Mouse (Mus musculus): Measurements from ENCODE around the gene Dffb. TPM values are rescaled to one million over a fixed set of nuclear protein-coding genes. Genes with fewer than 3 reads are reported as not detected.

Dffb gene
- 8.5 and 9.6 TPM in 2 replicates for polyA plus RNA-seq (2015; fragmentation: Nextera tagmentation; extraction: Ambion mirVana)

DNA sequence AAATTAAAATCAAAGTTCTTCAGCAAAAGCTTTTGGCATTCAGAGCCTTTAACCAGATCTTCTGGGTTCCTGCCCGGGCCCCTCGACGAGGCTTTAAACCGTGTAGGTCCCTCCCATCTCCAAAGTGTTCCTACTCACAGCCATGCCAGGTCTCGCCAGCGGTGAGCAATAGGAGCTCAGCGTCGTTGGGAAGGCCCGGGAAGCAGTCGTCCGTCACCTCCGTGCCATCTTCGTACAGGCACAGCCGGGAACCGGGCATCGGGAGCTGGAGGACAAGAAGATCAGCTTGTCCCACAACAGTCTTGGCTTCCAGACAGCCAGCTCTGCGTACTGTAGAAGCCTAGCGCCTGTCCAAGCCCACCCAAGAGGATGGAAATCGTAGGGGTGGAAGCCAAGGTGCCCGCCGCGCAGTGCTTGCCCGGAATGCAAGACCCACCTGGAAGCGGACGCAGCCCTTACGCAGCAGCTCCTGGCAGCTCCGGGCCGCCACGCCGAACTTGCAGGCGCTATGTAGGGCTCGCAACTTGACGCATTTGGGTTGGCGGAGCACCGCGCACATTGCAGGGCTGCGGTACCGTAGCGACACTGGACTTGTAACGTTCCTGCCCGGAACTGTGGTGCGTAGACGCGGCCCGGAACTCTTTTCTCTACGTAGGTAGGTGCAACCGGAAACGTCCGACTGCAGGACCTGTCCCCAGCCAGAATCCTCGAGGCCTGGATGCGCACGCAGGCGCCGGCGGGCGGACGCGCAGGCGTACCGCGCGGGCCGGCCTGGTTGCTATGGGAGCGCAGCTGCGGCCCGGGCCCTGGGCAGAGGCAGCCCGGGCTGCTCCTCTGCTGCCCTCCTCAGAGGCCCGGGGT, at the start of gene Dffb, which contains the start of gene Cep104:
TSS of gene Dffb (minus strand) at position 696 of the 861 bp plus-strand sequence.
TSS of gene Cep104 (plus strand) at position 764 of the 861 bp plus-strand sequence.
- H3K27me3 ChIP-seq (replicated peaks; ENCODE audit: control insufficient read depth, insufficient read depth, low read length): no peaks in the 10 kb centered on the region
- peaks cover 15% of the 10 kb centered on the region for H3K36me3 ChIP-seq (ENCODE audit: control insufficient read depth, insufficient read depth, low read length)
- H3K4me2 ChIP-seq (ENCODE audit: low read length): peak within 1 kb of the TSS; percentile 79
- H3K4me3 ChIP-seq (ENCODE audit: low read length): peak within 1 kb of the TSS; percentile 96
- 2% methylated on average over 66 of the region's 68 CpGs for WGBS
- peak within 1 kb of the TSS; percentile 94 for H3K9ac ChIP-seq (ENCODE audit: low read depth, low read length)
- no peaks in the 10 kb centered on the region for H3K9me3 ChIP-seq (ENCODE audit: control insufficient read depth, low read length)
- peak; percentile 98 for ATAC-seq
- peak within 1 kb of the TSS; percentile 72 for H3K27ac ChIP-seq (ENCODE audit: low read depth, low read length)
- H3K4me1 ChIP-seq (ENCODE audit: control insufficient read depth, insufficient read depth, low read depth, low read length): peaks cover 26% of the 10 kb centered on the region

DNA sequence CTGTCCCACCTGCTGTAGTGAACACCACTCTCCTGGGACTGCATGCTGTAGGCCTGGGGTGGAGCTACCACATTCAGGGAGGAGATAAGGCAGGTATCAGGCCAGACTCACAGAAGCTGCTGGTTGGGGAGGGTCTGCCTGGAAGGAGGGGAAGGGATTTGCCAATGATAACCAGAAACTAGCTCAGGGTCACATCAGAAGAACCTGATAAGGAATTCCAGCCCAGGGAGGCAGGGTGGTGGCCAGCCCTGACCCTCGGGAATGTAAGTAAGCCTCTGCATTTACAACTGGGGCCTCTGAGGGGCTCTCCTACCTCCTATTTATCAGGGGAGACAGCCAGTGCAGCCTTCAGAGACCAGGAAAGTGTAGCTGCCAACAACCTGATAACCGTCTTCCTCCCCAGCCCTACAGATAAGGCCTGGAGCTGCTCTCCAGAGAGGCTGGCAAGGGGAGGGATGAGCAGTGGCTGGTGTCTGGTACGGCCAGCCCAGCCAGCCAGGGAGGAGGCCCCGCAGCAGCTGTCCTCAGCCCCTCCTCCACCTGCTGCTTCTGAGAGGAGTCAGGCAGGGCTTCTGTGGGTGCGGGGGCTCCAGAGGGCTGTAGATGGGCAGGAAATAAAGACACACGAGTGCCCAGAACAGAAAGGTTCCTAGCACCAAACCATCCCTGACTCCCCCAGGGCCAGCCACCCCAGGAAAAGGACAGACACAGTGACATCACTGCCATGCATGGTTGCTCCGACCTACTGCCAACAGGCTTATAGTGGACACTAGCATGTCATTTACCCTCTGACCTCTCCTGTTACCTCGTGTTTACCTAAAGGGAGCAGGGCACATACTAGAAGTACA, 49.1 kb upstream of the Dffb start:
- no peak overlapping the region for H3K27ac ChIP-seq (ENCODE audit: low read depth, low read length)
- peaks cover 32% of the 10 kb centered on the region for H3K36me3 ChIP-seq (ENCODE audit: control insufficient read depth, insufficient read depth, low read length)
- no peak for ATAC-seq
- H3K4me1 ChIP-seq (ENCODE audit: control insufficient read depth, insufficient read depth, low read depth, low read length): peaks cover 13% of the 10 kb centered on the region
- peaks cover 5% of the 10 kb centered on the region; the same call in 1 of the 2 replicates for H3K27me3 ChIP-seq (replicated peaks; ENCODE audit: control insufficient read depth, insufficient read depth, low read length)
- no peak overlapping the region for H3K9ac ChIP-seq (ENCODE audit: low read depth, low read length)
- H3K4me2 ChIP-seq (ENCODE audit: low read length): no peak overlapping the region
- H3K9me3 ChIP-seq (ENCODE audit: control insufficient read depth, low read length): no peaks in the 10 kb centered on the region
- H3K4me3 ChIP-seq (ENCODE audit: low read length): no peak overlapping the region
- WGBS: 37% methylated on average over 8 of the region's 8 CpGs

DNA sequence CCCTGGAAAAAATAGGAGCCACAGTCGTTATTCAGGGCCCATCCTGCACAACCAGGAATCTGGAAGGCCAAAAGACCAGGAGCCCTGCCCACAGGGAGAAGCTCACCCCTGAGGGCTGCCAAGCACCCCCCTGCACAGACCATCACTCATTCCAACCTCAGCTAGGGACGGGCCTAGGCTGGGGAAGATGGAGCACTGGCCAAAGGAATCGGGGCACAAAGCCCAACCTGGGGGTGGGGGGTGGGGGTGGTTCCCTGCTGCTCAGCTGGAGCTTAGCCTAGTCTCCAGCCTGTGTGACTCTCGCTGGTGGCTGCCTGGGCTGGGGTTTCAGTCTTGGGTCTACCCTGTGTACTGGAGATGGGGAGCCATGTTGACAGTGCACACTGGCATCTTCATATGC, 47.9 kb upstream of the Dffb start:
- peak; percentile 64 for ATAC-seq
- no peak overlapping the region for H3K9ac ChIP-seq (ENCODE audit: low read depth, low read length)
- H3K4me3 ChIP-seq (ENCODE audit: low read length): no peak overlapping the region
- H3K4me1 ChIP-seq (ENCODE audit: control insufficient read depth, insufficient read depth, low read depth, low read length): peaks cover 13% of the 10 kb centered on the region
- peaks cover 38% of the 10 kb centered on the region for H3K36me3 ChIP-seq (ENCODE audit: control insufficient read depth, insufficient read depth, low read length)
- H3K9me3 ChIP-seq (ENCODE audit: control insufficient read depth, low read length): no peaks in the 10 kb centered on the region
- peaks cover 5% of the 10 kb centered on the region; the same call in 1 of the 2 replicates for H3K27me3 ChIP-seq (replicated peaks; ENCODE audit: control insufficient read depth, insufficient read depth, low read length)
- H3K4me2 ChIP-seq (ENCODE audit: low read length): no peak overlapping the region
- WGBS: 29% methylated on average over 4 of the region's 4 CpGs
- no peak overlapping the region; the same call in 1 of the 2 replicates for H3K27ac ChIP-seq (ENCODE audit: low read depth, low read length)

DNA sequence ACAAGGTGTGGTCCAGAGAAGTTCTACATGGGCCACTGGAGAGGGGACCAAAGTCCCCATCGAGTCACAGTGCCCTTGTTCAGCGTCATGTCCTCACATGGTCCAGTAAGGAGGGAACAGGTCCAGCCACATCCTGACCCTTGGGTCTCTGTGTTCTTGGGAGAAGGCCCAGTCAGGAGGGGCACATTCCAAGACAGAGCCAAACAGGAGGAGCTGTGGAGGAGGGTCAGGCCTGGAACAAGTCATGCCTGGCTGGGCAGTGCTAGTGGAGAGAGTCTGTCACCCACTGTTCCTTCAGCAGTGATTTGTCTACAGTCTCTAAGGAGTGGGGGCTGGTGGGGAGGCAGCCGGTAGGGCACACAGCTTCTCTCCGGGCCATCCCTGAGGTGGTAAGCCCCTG, 47.5 kb upstream of the Dffb start:
- peaks cover 5% of the 10 kb centered on the region; the same call in 1 of the 2 replicates for H3K27me3 ChIP-seq (replicated peaks; ENCODE audit: control insufficient read depth, insufficient read depth, low read length)
- no peak overlapping the region for H3K4me3 ChIP-seq (ENCODE audit: low read length)
- H3K9me3 ChIP-seq (ENCODE audit: control insufficient read depth, low read length): no peaks in the 10 kb centered on the region
- H3K27ac ChIP-seq (ENCODE audit: low read depth, low read length): peak overlapping the region; percentile 6; the same call in 1 of the 2 replicates
- H3K36me3 ChIP-seq (ENCODE audit: control insufficient read depth, insufficient read depth, low read length): peaks cover 41% of the 10 kb centered on the region
- WGBS: 78% methylated on average over 4 of the region's 4 CpGs
- peaks cover 13% of the 10 kb centered on the region for H3K4me1 ChIP-seq (ENCODE audit: control insufficient read depth, insufficient read depth, low read depth, low read length)
- ATAC-seq: peak; percentile 31; the same call in 1 of the 2 replicates
- no peak overlapping the region for H3K9ac ChIP-seq (ENCODE audit: low read depth, low read length)
- H3K4me2 ChIP-seq (ENCODE audit: low read length): no peak overlapping the region

DNA sequence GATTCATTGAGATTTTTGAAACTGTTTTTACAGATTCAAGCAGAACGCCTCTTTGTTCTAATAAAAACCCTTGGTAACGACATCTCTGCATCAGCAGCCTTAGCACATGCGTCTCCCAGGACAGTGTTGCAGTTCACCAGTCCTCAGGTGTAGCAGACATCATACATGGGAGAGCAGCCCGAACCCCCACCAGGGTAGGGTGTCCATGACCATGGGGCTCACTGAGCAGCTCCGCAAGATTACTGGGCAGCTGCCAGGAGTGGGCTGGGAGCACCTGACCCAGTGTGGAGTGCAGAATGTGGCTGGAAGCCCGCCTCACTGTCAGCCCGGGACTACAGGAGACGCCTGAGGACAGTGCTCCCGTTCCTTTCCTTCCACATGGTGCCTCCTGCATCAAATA, 46.5 kb upstream of the Dffb start:
- peaks cover 5% of the 10 kb centered on the region; the same call in 1 of the 2 replicates for H3K27me3 ChIP-seq (replicated peaks; ENCODE audit: control insufficient read depth, insufficient read depth, low read length)
- H3K27ac ChIP-seq (ENCODE audit: low read depth, low read length): no peak overlapping the region
- H3K9ac ChIP-seq (ENCODE audit: low read depth, low read length): no peak overlapping the region
- peaks cover 13% of the 10 kb centered on the region for H3K4me1 ChIP-seq (ENCODE audit: control insufficient read depth, insufficient read depth, low read depth, low read length)
- no peak for ATAC-seq
- no peak overlapping the region for H3K4me2 ChIP-seq (ENCODE audit: low read length)
- H3K4me3 ChIP-seq (ENCODE audit: low read length): no peak overlapping the region
- 91% methylated on average over 9 of the region's 9 CpGs for WGBS
- H3K9me3 ChIP-seq (ENCODE audit: control insufficient read depth, low read length): no peaks in the 10 kb centered on the region
- peaks cover 47% of the 10 kb centered on the region for H3K36me3 ChIP-seq (ENCODE audit: control insufficient read depth, insufficient read depth, low read length)

DNA sequence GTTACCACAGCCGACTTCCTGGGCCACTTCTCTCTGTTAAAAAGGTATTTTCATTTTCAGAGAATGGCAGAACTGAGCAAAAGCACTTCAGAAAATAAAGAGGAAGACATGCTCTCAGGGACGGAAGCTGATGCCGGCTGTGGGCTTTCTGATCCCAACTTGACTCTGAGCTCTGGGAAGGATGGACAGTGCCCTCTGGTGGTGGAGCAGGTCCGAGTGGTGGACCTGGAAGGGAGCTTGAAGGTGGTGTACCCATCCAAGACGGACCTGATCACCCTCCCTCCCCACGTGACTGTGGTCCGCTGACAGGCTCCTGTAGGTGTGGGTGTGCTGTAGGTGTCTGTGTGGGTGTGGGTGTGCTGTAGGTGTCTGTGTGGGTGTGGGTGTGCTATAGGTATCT, 44.6 kb upstream of the Dffb start:
- H3K36me3 ChIP-seq (ENCODE audit: control insufficient read depth, insufficient read depth, low read length): peaks cover 54% of the 10 kb centered on the region
- H3K4me3 ChIP-seq (ENCODE audit: low read length): no peak overlapping the region
- H3K4me1 ChIP-seq (ENCODE audit: control insufficient read depth, insufficient read depth, low read depth, low read length): no peaks in the 10 kb centered on the region; the same call in 1 of the 2 replicates
- 77% methylated on average over 7 of the region's 7 CpGs for WGBS
- no peak for ATAC-seq
- H3K4me2 ChIP-seq (ENCODE audit: low read length): no peak overlapping the region
- H3K9ac ChIP-seq (ENCODE audit: low read depth, low read length): no peak overlapping the region
- H3K27me3 ChIP-seq (replicated peaks; ENCODE audit: control insufficient read depth, insufficient read depth, low read length): no peaks in the 10 kb centered on the region
- no peak overlapping the region for H3K27ac ChIP-seq (ENCODE audit: low read depth, low read length)
- no peaks in the 10 kb centered on the region for H3K9me3 ChIP-seq (ENCODE audit: control insufficient read depth, low read length)

DNA sequence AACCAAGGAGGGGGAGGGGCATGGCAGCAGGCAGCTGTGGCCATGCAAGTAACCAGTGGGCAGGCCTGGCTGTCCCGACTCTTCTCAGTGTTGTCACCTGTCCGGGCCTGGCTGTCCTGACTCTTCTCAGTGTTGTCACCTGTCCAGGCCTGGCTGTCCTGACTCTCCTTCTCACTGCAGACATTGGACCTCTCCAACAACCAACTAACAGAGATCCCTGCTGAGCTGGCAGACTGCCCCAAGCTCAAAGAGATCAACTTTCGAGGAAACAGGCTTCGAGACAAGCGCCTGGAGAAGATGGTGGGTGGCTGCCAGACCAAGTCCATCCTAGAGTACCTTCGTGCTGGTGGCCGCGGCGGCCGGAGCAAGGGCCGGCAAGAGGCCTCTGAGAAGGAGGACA, 40.5 kb upstream of the Dffb start:
- peaks cover 40% of the 10 kb centered on the region for H3K36me3 ChIP-seq (ENCODE audit: control insufficient read depth, insufficient read depth, low read length)
- 88% methylated on average over 11 of the region's 11 CpGs for WGBS
- no peaks in the 10 kb centered on the region for H3K27me3 ChIP-seq (replicated peaks; ENCODE audit: control insufficient read depth, insufficient read depth, low read length)
- H3K4me3 ChIP-seq (ENCODE audit: low read length): no peak overlapping the region
- H3K4me2 ChIP-seq (ENCODE audit: low read length): no peak overlapping the region
- no peaks in the 10 kb centered on the region for H3K9me3 ChIP-seq (ENCODE audit: control insufficient read depth, low read length)
- H3K4me1 ChIP-seq (ENCODE audit: control insufficient read depth, insufficient read depth, low read depth, low read length): peaks cover 20% of the 10 kb centered on the region
- no peak overlapping the region for H3K9ac ChIP-seq (ENCODE audit: low read depth, low read length)
- ATAC-seq: no peak
- H3K27ac ChIP-seq (ENCODE audit: low read depth, low read length): no peak overlapping the region

DNA sequence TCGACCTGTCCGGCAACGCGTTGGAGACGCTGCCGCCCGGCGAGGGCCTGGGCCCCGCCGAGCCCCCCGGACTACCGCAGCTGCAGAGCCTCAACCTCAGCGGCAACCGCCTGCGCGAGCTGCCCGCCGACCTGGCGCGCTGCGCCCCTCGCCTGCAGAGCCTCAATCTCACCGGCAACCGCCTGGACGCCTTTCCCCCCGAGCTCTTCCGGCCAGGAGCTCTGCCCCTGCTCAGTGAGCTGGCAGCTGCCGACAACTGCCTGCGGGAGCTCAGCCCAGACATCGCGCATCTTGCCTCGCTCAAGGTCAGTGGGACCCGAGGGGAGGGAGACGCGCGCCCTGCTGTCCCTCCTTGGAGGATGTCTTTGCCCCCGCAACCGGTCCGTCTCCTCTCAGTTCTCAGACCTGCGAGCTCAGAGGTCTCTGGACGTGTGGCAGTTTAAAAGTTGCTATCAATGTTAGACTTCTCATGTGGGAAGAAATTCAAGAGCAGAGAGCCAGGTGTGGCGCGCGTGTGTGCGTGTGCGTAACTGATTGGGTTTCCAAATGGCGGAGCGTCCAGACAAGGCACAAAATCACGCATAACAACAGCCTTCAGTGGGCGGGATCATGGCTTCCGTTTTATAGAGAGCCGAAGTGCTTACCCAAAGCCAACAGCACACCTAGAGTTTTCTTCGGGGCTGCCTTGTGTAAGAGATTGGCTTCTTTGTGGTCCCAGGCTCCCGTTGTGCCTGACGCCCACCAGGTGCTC, 37.4 kb upstream of the Dffb start:
- H3K4me2 ChIP-seq (ENCODE audit: low read length): peak overlapping the region; percentile 96
- peak overlapping the region; percentile 98 for H3K4me3 ChIP-seq (ENCODE audit: low read length)
- H3K27ac ChIP-seq (ENCODE audit: low read depth, low read length): peak overlapping the region; percentile 75
- H3K27me3 ChIP-seq (replicated peaks; ENCODE audit: control insufficient read depth, insufficient read depth, low read length): no peaks in the 10 kb centered on the region
- WGBS: 3% methylated on average over 36 of the region's 55 CpGs
- peaks cover 20% of the 10 kb centered on the region for H3K4me1 ChIP-seq (ENCODE audit: control insufficient read depth, insufficient read depth, low read depth, low read length)
- no peak for ATAC-seq
- no peaks in the 10 kb centered on the region for H3K9me3 ChIP-seq (ENCODE audit: control insufficient read depth, low read length)
- H3K36me3 ChIP-seq (ENCODE audit: control insufficient read depth, insufficient read depth, low read length): peaks cover 15% of the 10 kb centered on the region
- peak overlapping the region; percentile 93 for H3K9ac ChIP-seq (ENCODE audit: low read depth, low read length)

Measured in hindbrain, embryonic 16.5 days (tissue).